Mouse (Mus musculus) MEL (cell line): ENCODE results near the gene Cyth3. TPM values are rescaled to one million over a fixed set of nuclear protein-coding genes. Genes with fewer than 3 reads are reported as not detected.

Source experiments
- DNase-seq: peaks from one replicate; pipeline ENCODE4 v3.0.0; 2011; ENCODE audit warnings: low read depth, low spot score
- H3K27ac ChIP-seq: 2 replicates; pipeline ENCODE4 v1.5.1; 2012; ENCODE audit warnings: low read depth, mild to moderate bottlenecking, control low read depth, low read length, moderate library complexity; ENCODE audit not compliant: control insufficient read depth
- H3K27me3 ChIP-seq, 2 experiments: fragments of 150-350 bp in 1 of 2; sonication (generic) in 1 of 2; 2 replicates each; pipeline ENCODE4 v1.6.1; 2012; ENCODE audit warnings: low read length in 2 of 2, mild to moderate bottlenecking in 2 of 2, improper control_type of control experiment in 1 of 2, moderate library complexity in 1 of 2; ENCODE audit not compliant: insufficient read depth in 2 of 2, control insufficient read depth in 1 of 2
- H3K36me3 ChIP-seq, 2 experiments: 2 replicates each; pipeline ENCODE4 v1.6.1; 2012 to 2014; ENCODE audit warnings: low read length in 2 of 2, improper control_type of control experiment in 1 of 2, inconsistent platforms in 1 of 2, mild to moderate bottlenecking in 1 of 2; ENCODE audit not compliant: insufficient read depth in 2 of 2, control insufficient read depth in 1 of 2
- H3K4me1 ChIP-seq, 2 experiments: fragments of 150-350 bp in 1 of 2; sonication (generic) in 1 of 2; 2 replicates each; pipeline ENCODE4 v1.6.1; 2012; ENCODE audit warnings: low read length in 2 of 2, improper control_type of control experiment in 1 of 2, mild to moderate bottlenecking in 1 of 2; ENCODE audit not compliant: insufficient read depth in 2 of 2, control insufficient read depth in 1 of 2
- H3K4me3 ChIP-seq, 2 experiments: fragments of 150-350 bp in 1 of 2; sonication (generic) in 1 of 2; 2 replicates each; pipeline ENCODE4 v1.5.1; 2012; ENCODE audit warnings: low read depth in 2 of 2, low read length in 2 of 2, mild to moderate bottlenecking in 2 of 2, moderate library complexity in 2 of 2, control low read depth in 1 of 2, improper control_type of control experiment in 1 of 2; ENCODE audit not compliant: control insufficient read depth in 1 of 2, insufficient read depth in 1 of 2
- H3K79me2 ChIP-seq: 2 replicates; pipeline ENCODE4 v1.6.1; 2012; ENCODE audit warnings: mild to moderate bottlenecking, low read length, moderate library complexity; ENCODE audit not compliant: control insufficient read depth, poor library complexity, insufficient read depth
- H3K9ac ChIP-seq: 2 replicates; pipeline ENCODE4 v1.6.1; 2012; ENCODE audit warnings: low read depth, mild to moderate bottlenecking, control low read depth, low read length, moderate library complexity; ENCODE audit not compliant: control insufficient read depth, poor library complexity, severe bottlenecking
- H3K9me3 ChIP-seq: fragments of 150-350 bp; sonication (generic); replicated peaks from 2 replicates; pipeline ENCODE4 v1.6.1; 2012; ENCODE audit warnings: mild to moderate bottlenecking, low read length, improper control_type of control experiment, moderate library complexity; ENCODE audit not compliant: insufficient read depth
- BHLHE40 ChIP-seq: IDR thresholded peaks from 2 replicates; pipeline ENCODE4 v1.6.1; 2012; ENCODE audit warnings: low read depth, mild to moderate bottlenecking, inconsistent platforms, low read length, improper control_type of control experiment, borderline replicate concordance
- CHD1 ChIP-seq: IDR thresholded peaks from 2 replicates; pipeline ENCODE4 v1.6.1; 2012; ENCODE audit warnings: low read depth, mild to moderate bottlenecking, inconsistent platforms, low read length, improper control_type of control experiment
- CHD2 ChIP-seq: IDR thresholded peaks from 2 replicates; pipeline ENCODE4 v1.6.1; 2011; ENCODE audit warnings: low read length, improper control_type of control experiment
- E2F4 ChIP-seq: IDR thresholded peaks from 2 replicates; pipeline ENCODE4 v1.6.1; 2011; ENCODE audit warnings: low read depth, low read length, improper control_type of control experiment, borderline replicate concordance
- GATA1 ChIP-seq: IDR thresholded peaks from 2 replicates; pipeline ENCODE4 v1.6.1; 2011; ENCODE audit warnings: low read depth, low read length, improper control_type of control experiment
- KAT2A ChIP-seq: conservative IDR thresholded peaks from 2 replicates; pipeline ENCODE4 v1.6.1; 2012; ENCODE audit warnings: low read depth, low read length, improper control_type of control experiment, inconsistent platforms
- MAZ ChIP-seq: IDR thresholded peaks from 2 replicates; pipeline ENCODE4 v1.6.1; 2012; ENCODE audit warnings: low read depth, mild to moderate bottlenecking, inconsistent platforms, low read length, improper control_type of control experiment
- MXI1 ChIP-seq: IDR thresholded peaks from 2 replicates; pipeline ENCODE4 v1.6.1; 2011; ENCODE audit warnings: mild to moderate bottlenecking, low read depth, low read length, improper control_type of control experiment
- MYC ChIP-seq: IDR thresholded peaks from 2 replicates; pipeline ENCODE4 v1.6.1; 2011; ENCODE audit warnings: low read depth, mild to moderate bottlenecking, low read length, improper control_type of control experiment, moderate library complexity
- NELFE ChIP-seq: IDR thresholded peaks from 2 replicates; pipeline ENCODE4 v1.6.1; 2011; ENCODE audit warnings: low read depth, low read length, improper control_type of control experiment
- POLR2A ChIP-seq, 2 experiments: IDR thresholded peaks; 2 replicates each; pipeline ENCODE4 v1.6.1; 2011 to 2012; ENCODE audit warnings: low read length in 2 of 2, mild to moderate bottlenecking in 2 of 2, control low read depth in 1 of 2, improper control_type of control experiment in 1 of 2, low read depth in 1 of 2, moderate library complexity in 1 of 2; ENCODE audit not compliant: control insufficient read depth in 1 of 2, insufficient read depth in 1 of 2, poor library complexity in 1 of 2
- POLR2AphosphoS2 ChIP-seq: IDR thresholded peaks from 2 replicates; pipeline ENCODE4 v1.6.1; 2011; ENCODE audit warnings: low read length, improper control_type of control experiment
- SMC3 ChIP-seq: IDR thresholded peaks from 2 replicates; pipeline ENCODE4 v1.6.1; 2011; ENCODE audit warnings: low read depth, low read length, improper control_type of control experiment
- TAL1 ChIP-seq: IDR thresholded peaks from 2 replicates; pipeline ENCODE4 v1.6.1; 2012; ENCODE audit warnings: mild to moderate bottlenecking, inconsistent platforms, low read length, moderate library complexity, mixed read lengths
- TBP ChIP-seq: IDR thresholded peaks from 2 replicates; pipeline ENCODE4 v1.8.0; 2011; ENCODE audit warnings: low read depth, low read length, improper control_type of control experiment
- UBTF ChIP-seq: IDR thresholded peaks from 2 replicates; pipeline ENCODE4 v1.6.1; 2012; ENCODE audit warnings: low read depth, mild to moderate bottlenecking, inconsistent platforms, low read length, improper control_type of control experiment, moderate library complexity, borderline replicate concordance; ENCODE audit not compliant: insufficient read depth
- ZKSCAN1 ChIP-seq: IDR thresholded peaks from 2 replicates; pipeline ENCODE4 v1.6.1; 2012; ENCODE audit warnings: low read depth, mild to moderate bottlenecking, inconsistent platforms, low read length, improper control_type of control experiment, moderate library complexity
- ZNF384 ChIP-seq: IDR thresholded peaks from 2 replicates; pipeline ENCODE4 v1.6.1; 2012; ENCODE audit warnings: low read depth, mild to moderate bottlenecking, inconsistent platforms, low read length, improper control_type of control experiment
- polyA plus RNA-seq, 2 experiments: library from polyadenylated mRNA; stranded (reverse) in 1 of 2; unstranded in 1 of 2; fragments of >175 nt in 1 of 2; fragments of >200 nt in 1 of 2; gene quantifications; 2 replicates each; pipeline versions ENCODE4 v1.2.1 to v1.2.4; 2012; ENCODE audit warnings: low replicate concordance in 2 of 2, low read depth in 1 of 2; ENCODE audit not compliant: insufficient read length in 2 of 2, insufficient read depth in 1 of 2, missing spikeins in 1 of 2
- total RNA-seq: library from RNA; depleted of rRNA; stranded (reverse); fragments of 300-350 nt; gene quantifications from 2 replicates; pipeline ENCODE4 v1.2.3, GENCODE M21; 2012

Cyth3 gene
- total and polyA plus RNA-seq, 3 experiments, result 41.1 to 44.9 TPM; not detected in 1

- TF ChIP-seq GATA1, result 0 out of 2 replicates have a peak, but pooled peaks have one; percentile 9
- TF ChIP-seq ZNF384, result no peak
- TF ChIP-seq KAT2A, result no peak
- no peak for TF ChIP-seq ZKSCAN1
- 0 out of 2 replicates have a peak, but pooled peaks have one; percentile 31 for TF ChIP-seq MYC
- no peak overlapping the region for H3K4me3 ChIP-seq
- no peak overlapping the region for H3K27ac ChIP-seq
- 0 out of 4 replicates have a peak, but pooled peaks cover 0 to 2% of the 10 kb centered on the region in 2 experiments for H3K36me3 ChIP-seq
- no peak overlapping the region for H3K9ac ChIP-seq
- no peaks in the 10 kb centered on the region for H3K9me3 ChIP-seq
- no peak for DNase-seq
- H3K27me3 ChIP-seq, result no peaks in the 10 kb centered on the region
- H3K79me2 ChIP-seq, result no peaks in the 10 kb centered on the region; the same call in 1 of the 2 replicates
- H3K4me1 ChIP-seq, result peaks cover 2 to 3% of the 10 kb centered on the region in 2 experiments; a peak in 1 of 4 replicates
Observed at GRCm38 (mm10) chr5:143666015-143666414, 43.8 kb downstream of the Cyth3 start.

- DNase-seq, result no peak
- H3K27me3 ChIP-seq, result no peaks in the 10 kb centered on the region
- H3K4me1 ChIP-seq, result peaks cover 6 to 14% of the 10 kb centered on the region in 2 experiments; a peak in 3 of 4 replicates
- no peaks in the 10 kb centered on the region for H3K9me3 ChIP-seq
- no peak overlapping the region for H3K9ac ChIP-seq
- H3K4me3 ChIP-seq, result no peak overlapping the region
- no peaks in the 10 kb centered on the region; the same call in 1 of the 2 replicates for H3K79me2 ChIP-seq
- H3K27ac ChIP-seq, result no peak overlapping the region
- TF ChIP-seq UBTF, result no peak
- no peak for TF ChIP-seq MXI1
- TF ChIP-seq TAL1, result no peak
- TF ChIP-seq NELFE, result no peak
- TF ChIP-seq ZKSCAN1, result no peak
- TF ChIP-seq E2F4, result no peak
- no peak for TF ChIP-seq MAZ
- TF ChIP-seq CHD1, result no peak
- TF ChIP-seq BHLHE40, result no peak
- TF ChIP-seq POLR2AphosphoS2, result no peak
- no peak for TF ChIP-seq POLR2A (IDR thresholded peaks at IDR 0.05; ENCODE audit: control insufficient read depth in 1 of 2, insufficient read depth in 1 of 2, low read depth in 1 of 2, low read length in 2 of 2, poor library complexity in 1 of 2)
- no peak for TF ChIP-seq KAT2A
- no peak for TF ChIP-seq TBP
- no peak for TF ChIP-seq SMC3
- TF ChIP-seq CHD2, result no peak
- TF ChIP-seq, all 39 proteins: peak for 0
- peaks cover 0 to 7% of the 10 kb centered on the region in 2 experiments; a peak in 1 of 4 replicates for H3K36me3 ChIP-seq
Observed at GRCm38 (mm10) chr5:143668884-143669283, 46.6 kb downstream of the Cyth3 start.
